Mouse (Mus musculus) spleen, postnatal 14 days (tissue): ENCODE data around the gene Ankrd40.

Experiments
- DNase-seq, 2 experiments: peaks; one replicate each; pipeline ENCODE4 v3.0.0; 2021 to 2022; ENCODE audit warnings: low spot score in 2 of 2

Ankrd40 gene

DNA sequence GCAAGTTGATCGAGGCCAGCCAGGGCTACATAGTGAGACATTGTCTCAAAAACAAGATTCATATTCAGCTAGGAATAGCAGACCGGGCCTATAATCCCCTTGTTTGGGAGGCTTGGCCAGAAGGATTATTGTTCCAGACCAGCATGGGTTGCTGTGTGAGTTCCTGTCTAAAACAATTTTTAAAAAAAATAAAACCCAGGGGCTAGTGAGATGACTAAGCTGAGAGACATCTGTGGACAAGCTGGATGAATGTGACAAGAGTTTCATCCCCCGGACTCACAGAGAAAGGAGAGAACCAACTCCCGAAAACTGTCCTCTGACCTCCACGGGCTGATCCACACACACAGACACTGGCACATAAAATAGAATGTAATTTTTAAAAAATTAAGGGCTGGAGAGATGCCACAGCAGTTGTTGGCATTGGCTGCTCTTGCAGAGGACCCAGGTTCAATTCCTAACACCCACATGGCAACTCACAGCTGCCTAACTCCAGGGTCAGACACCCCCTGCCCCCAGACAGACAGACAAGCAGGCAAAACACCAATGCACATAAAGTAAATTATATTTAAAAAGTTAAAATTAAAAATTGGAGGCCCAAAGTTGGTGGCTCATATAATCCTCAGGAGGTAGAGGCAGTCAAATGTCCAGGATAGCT, 4.4 kb upstream of the Ankrd40 start:
- no peak for DNase-seq

DNA sequence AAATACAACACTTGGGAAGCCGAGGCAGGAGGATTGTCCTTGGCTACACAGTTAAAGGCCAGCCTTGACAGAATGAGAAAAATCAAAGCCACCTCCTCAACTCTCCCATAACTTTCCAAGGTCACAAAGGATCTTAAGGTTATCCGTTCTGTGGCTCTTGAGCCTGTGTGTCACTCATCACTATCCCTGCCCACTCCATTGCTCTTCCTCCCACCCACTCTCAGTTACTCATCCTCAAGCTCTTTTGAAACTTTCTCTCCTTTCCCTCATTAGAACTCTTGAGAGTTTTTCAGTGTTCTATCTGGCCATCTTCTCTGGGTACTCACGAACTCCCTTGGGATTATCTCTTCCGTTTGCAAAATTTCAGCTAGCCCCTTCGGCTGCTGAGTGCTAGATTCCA, 3.2 kb upstream of the Ankrd40 start:
- no peak for DNase-seq

DNA sequence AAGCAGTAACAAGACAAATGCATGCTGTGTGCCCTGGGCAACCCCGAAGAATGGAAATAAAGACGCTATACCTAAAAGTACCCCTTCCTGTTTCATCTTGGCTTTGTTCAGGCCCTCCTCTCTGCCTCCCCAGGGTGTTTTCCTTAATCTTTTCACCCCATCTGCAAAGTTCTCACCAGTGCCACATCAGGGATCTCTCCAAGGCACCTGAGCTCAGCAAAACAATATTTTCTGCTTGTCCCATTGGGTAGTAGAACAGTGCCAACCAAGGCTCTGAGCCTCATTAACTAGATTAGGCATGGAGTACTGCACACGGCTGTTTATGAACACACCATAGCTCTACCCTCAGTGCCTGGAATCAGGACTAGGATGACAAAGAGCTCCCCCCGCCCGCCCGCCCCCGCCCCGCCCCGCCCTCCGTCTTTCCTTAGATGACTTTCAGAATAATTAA, 815 bp upstream of the Ankrd40 start:
- no peak for DNase-seq

DNA sequence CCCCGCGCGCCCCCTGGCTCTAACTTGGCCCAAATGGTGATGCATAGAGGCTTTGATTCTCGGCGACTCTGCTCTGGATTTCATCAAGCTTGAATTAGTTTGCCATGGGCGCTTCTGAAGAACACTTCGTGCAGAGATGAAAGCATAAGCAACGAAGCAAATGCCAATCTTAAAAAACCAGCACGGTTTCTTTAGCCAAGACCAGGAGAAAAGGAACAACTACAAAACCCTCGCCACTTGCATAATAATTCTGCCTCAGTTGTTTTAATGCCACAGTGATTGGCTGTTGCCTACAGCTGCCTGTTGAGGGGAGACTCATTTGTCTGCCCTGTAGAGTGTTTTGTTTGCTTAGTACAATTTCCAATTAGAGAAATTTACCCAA, 834 bp downstream of the Ankrd40 start:
- DNase-seq = no peak

DNA sequence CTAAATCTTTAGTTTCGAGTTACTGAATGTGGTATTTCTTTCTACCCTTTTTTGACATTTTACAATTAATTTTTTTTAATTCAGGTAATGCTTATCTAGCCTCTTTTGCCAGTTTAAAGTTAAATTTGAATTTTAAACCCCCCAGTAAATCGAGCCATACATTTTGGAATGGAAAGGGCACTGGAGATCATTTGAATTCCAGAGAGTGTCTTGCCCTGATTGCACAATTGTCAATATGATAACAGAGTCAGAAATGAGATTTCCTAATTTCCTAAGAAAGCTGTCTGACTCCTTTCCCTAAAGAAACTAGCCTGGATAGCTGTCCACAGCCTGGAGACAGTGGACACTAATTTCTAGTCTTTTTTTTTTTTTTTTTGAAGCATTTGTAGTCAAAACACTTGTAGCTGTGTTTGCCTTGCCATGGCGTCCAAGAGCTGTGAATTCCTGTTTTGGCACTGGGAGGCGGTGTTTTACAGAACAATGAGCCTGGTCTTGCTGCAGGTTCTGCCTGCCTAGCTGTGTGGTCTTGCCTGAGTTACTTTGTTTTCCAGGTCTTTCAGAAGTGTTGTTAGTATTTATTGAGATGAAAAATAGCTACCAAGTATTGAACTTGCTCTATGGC, 1.6 kb downstream of the Ankrd40 start:
- DNase-seq = no peak

DNA sequence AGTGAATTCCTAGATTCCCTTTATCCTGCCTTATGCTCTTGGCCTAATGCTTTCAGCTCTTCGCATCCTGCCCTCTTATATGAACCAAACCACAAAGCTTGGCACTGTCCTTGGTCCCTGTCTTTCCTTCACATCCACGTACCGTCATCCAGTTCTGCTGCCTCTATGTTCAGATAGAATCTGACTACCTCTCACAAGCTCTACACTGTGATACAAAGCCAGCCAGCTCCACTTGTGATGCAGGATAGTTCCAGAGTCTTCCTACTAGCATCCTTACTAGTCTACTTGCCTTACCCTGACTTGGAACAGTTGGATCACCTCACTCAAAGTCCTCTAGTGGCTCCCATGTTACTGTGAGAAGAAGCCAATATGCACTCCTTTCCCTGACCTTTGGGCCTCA, 2.4 kb downstream of the Ankrd40 start:
- no peak for DNase-seq

DNA sequence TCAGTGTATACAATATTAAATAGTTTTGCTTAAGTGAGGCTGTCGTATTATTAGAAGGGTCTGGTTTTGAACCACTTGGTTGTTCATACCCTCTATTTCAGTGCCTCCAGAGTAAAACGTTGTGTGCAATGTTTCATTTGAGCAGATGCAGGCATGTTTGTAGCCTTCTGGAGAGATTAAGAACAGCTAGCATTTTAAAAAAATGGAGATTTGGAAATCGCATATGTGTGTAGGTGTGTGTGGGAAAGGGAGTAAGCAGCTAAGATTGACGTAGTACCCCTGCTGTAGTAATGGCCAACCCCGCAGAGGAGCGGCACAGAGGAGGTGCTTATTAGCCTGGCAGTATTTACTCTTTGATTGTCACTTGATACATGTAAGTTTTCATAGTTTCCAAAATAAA, 4.9 kb downstream of the Ankrd40 start:
- DNase-seq = no peak

DNA sequence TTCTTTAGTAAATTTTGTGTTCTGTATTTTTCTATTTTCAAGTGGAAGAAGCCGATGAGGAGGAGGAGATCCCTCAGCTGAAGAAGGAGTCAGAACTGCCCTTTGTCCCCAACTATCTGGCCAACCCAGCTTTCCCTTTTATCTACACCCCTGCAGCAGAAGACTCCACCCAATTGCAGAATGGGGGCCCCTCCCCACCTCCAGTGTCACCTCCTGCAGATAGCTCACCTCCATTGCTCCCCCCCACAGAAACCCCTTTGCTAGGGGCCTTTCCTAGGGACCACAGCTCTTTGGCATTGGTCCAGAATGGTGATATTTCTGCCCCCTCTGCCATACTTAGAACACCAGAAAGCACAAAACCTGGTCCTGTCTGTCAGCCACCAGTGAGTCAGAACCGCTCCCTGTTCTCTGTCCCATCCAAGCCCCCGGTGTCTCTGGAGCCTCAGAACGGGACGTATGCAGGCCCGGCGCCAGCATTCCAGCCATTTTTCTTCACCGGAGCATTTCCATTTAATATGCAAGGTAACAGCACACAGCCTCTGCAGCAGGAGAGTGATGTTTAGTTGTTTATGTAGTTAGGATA, 6.7 kb downstream of the Ankrd40 start:
- DNase-seq = peak; percentile 38 to 44

DNA sequence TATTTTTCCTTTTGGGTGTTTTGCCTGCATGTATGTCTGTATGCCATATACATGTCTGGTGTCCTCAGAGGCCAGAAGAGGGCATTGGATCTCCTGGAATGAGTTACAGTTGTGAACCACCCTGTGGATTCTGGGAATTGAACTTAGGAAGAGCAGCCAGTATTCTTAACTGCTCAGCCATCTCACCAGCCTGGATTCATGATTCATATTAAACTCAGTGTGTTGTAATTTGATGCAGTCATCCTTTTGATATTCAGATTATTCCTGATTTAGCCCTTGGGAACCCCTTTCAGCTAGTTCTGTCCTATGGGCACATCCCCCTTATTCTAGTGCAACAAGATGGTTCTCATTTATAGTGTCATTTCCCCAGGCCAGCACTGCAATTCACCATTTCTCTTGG, 8.8 kb downstream of the Ankrd40 start:
- DNase-seq = no peak

DNA sequence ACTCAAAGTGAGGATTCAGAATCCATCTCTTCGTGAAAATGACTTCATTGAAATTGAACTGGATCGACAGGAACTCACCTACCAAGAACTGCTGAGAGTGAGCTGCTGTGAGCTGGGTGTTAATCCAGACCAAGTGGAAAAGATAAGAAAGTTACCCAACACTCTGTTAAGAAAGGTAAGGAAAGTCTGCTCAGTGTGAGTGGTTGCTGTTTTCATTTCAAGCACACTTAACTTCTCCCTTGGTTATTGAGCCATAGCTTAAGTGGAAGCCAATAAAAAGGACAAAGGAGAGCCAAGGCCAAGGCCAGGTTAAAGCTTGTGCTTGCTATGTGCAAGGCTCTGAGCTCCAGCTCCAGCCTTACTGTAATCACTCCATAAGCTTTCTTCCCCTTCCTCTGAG, 10.5 kb downstream of the Ankrd40 start:
- DNase-seq = no peak

DNA sequence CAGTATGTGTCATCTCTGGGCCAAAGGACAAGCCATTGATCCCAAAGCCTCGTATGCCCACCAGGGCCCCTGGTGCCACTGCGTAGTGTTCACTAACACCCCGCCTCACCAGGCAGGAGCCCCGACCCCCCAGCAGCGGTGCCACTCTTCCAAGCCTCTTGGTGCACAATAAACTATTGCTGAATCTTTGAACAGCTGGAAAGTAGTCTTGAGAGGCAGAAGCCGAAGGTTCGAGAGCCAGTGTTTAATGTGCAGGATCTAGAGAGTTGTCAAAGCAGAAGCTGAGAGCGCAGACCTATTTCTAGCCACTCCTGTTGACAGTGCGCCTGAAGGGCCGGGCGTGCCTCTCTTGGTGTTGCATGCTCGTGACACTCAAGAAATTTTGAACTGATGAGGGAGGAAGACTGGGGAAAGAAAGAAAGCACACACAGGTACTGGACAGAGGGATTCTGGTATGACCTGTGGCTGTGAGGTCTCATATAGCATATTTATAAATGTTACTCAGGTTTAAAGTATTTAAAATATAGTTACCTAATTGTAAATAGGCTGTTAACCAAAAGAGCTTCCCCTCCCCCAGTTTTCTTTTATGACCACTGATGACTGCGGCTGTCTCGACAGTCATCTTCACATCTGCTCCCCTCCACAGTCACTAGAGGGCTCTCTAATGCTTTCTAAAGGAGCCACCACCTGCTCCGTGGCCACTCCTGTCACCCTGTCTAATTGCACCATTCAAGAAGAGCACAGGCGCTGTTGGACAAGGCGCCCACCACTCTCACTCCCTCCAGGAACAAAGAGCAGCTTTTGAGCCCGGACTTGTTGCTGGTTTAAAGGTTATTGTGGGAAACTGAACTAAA, 12.2 kb downstream of the Ankrd40 start:
- DNase-seq = peak in 1 of 2 experiments; percentile 35

DNA sequence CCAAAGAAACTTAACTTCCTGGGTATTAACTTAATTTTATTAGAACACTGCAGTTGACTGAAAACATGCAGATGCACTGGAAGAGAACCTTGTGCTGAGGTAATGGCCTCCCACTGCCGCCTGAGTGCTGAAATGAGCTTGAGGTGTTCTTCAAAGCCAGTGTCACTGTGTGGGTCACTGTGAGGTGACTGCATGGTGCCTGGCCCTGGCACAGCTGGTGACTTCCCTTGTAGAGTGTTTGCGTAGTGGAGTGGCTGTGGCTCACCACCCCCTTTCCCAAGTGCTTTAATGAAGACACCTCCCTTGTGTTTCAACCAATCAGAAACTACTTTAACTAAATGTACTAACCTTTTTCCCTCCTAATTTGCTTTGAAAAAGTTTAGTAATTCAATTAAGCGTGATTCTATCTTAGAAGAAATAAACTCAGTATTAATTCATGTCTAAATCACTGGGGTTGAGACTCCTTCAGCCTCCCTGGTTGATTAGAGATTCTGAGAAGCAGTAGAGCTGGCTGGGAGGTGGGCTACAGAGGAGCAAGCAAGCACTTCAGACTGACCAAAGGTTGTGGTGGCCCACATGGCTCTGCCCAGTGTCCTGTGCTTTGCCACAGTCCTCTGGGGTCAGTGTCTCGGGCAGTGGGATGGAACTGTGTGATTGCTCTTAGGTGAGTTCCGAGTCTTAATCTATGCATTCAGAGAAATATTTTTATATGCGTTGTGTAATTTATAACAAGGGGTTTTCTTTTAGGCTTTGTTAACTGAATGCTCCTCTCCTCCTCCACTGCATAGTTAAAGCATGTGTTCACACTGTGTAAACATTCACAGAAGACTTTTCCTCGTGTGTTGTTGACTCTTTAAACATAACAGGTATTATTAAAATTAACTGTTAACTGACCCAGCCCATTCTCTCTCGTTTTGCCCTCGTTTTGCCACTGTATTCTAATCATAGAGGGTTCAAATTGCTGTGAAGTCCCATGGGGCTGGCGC, 13.4 kb downstream of the Ankrd40 start:
- no peak for DNase-seq

DNA sequence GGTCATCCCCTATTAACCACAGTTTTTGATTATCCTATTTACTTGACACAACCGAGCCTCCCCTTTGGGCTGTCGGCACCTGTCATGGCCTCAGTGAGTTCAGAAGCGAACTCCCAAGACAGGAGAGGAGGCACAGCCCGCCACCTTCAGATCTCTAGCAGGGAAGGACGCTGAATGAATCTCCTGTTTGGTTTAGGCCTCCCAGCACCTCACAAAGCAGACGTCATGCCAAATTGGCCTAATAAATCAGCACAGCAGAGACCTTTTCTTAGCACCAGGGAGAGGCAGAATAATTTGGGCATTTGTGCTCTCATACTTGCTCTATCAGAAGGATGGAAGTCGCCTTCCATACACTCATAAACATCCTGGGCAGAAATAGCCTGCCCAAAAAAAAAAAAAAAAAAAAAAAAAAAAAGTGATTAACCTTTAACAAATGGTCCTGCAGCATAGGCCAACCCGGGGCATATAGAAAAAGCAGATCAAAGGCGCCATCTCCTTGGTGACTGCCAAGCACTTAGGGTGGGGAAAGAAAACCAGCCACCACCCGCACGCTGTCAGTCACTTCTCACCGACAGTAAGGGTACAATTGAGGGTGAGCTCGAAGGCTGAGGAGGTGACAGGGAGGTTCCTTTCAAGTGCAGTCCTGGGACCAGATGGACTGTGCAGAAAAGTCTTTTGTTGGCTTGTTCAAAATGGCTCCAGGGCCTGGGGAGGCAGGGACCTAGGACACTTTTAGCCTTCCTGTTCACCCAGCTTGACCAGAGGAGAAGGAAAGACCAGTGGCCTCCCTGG, 14.5 kb downstream of the Ankrd40 start:
- no peak for DNase-seq

DNA sequence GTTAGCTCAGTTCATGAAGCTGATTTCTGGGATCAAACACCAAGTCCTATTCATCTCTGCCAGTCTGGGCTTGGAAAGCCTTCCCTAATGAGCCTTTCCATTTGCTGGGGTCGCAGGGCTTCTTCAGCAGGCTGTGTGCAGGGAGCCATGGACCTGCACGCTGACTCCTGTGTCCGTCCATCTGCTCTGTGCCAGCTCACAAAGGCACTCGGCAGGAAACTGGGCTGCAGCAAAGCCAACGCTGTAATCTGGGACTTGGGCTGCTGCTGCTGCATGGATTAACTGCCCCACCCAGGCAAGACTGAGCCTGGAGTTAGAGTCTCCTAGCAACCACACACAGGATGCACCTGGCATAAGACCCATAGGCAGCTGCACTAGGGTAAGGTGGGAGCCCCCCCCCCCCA, 16.2 kb downstream of the Ankrd40 start:
- DNase-seq = no peak

DNA sequence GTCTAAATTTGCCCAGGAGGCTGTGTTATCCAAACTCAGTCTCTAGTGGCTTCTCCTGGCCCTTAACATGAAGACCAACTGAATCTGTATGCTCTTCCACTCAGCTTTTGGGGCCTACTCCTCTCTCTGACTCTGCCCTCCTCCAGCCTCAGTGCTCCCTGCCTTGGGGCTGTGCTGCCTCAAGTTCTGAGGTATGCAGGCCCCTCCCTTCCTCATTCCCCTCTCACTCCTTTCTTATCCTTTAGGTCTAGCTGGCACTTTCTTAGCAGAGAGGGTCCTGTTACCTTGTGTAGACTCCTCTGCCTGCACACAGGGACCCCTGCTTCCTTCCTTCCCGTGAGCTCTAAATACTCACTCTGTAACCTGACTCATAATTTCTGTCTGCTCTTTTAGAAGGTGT, 16.7 kb downstream of the Ankrd40 start:
- no peak for DNase-seq

DNA sequence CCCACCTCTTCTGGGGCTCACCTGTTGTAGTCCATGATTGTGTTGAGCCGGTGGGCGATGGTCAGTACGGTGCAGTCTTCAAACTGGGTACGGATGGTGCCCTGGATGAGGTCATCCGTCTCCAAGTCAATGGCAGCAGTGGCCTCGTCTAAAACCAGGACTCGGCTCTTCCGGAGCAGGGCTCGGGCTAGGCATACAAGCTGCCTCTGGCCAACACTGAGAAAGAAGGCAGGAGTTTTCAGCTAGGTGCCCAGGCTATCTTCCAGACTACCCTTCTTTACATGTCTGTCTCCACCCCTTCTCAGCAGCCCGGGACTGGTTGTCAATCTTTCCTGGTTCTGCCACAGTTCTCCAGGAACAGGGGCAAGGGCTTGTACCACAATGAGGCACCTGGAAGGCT, 18.1 kb downstream of the Ankrd40 start:
- DNase-seq = no peak

DNA sequence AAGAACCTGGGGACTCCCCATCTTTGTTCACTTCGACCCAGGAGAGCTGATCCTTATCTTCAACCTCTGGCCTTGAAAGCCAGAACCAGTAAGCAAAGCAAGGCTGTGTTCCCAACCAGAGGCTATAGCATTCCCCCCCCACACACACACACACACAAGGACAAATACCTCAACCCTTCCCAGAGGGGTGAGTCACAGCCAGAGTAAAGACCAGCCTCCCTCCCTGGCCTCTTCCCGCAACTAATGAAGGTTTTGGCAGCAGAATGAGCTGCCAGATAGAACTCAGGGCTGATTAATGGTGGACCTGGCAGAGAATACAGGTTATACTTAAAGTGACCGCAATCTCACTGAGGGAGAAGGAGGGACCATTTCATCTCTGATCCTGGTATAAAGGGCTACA, 18.8 kb downstream of the Ankrd40 start:
- DNase-seq = no peak

DNA sequence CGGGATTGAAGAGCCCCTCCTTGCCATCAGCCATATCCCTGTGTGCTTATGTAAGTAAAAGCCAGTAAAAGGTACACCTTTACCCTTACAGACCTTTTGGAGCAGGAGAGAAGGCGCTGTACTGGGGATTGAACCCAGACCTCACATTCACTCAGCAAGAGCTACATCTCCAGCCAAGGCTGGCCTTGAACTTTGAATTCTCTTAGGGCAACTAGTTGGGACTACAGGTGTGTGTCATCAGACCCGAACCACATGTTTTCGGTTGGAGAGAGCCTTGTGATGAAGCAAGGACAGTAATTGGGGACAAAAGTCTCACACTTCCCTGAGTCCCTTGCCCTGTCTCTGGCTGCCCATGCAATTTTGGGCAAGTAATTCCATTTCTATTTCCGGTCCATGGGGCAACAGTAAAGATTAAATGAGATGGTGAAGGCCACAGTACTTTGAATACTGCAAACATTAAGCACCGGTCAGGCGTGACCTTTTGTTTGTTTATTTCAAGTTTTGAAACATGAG, 19.3 kb downstream of the Ankrd40 start:
- no peak for DNase-seq

DNA sequence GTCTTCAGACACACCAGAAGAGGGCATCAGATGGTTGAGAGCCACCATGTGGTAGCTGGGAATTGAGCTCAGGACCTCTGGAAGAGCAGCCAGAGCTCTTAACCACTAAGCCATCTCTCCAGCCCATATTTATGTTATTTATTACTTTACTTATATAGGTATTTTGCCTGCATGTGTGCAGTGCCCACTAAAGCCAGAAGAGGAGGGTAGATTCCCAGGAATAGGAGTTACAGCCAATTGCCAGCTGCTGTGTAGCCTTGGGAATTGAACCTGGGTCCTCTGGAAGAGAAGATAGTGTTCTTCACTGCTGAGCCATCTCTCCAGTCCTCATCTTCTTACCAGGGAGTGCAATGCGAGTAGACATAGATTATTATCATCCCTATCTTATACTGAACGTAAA, 22.0 kb downstream of the Ankrd40 start:
- DNase-seq = no peak

DNA sequence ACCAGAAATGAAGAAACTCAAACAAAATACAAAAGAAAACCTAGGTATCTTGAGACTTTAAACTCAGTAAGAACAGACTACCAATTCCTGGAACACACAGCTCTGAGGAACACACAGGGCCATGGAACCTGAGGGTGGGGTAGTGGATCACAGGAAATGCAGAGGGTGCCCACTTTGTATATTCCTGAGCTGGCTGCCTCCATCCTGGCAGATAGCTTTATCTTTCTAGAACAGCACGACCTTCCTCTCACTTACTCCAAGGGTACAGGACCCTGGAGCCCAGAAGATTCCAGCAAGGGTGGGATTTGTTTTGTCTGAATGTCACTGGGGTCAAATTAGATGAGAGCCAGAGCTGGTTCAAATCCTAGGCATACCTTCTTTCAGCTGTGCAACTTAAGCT, 22.5 kb downstream of the Ankrd40 start:
- DNase-seq = no peak
